Mouse (Mus musculus) E14TG2a.4 (cell line): ENCODE measurements around the gene Vcl.

Source experiments
- CTCF ChIP-seq: conservative IDR thresholded peaks from 2 replicates; pipeline ENCODE4 v1.5.1; 2014; ENCODE audit warnings: low read length
- NANOG ChIP-seq: IDR thresholded peaks from 2 replicates; pipeline ENCODE4 v1.6.1; 2014; ENCODE audit warnings: borderline replicate concordance, low read length, mixed read lengths
- POU5F1 ChIP-seq: IDR thresholded peaks from 2 replicates; pipeline ENCODE4 v1.6.1; 2014; ENCODE audit warnings: low read length, borderline replicate concordance

GRCm38 (mm10) chr14:21031783-21032511 lies 102.7 kb downstream of the Vcl start:
- no peak for TF ChIP-seq NANOG
- no peak for TF ChIP-seq CTCF
- no peak for TF ChIP-seq POU5F1
